ENCODE assay signal across 8 mouse cellular contexts in the genomic region with DNA sequence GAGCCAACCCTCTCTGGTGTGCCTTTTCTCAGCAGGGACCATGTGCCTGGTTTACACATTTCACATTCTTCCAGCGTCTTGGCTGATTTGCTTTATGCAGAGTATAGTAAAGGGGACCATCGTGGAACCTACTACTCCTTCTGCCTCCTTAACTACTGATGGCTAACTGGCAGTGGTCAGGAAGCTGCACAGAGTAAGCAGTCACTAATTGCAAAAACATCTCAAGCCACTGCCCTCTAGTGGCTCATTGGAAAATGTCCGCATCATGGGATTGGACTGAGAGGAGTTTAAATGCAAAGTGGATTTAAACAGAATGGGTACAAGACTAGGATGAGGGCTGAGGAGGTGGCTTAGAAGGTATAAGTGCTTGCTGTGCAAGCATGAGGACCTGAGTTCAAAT. TPM values are rescaled to one million over a fixed set of nuclear protein-coding genes. Genes with fewer than 3 reads are reported as not detected.
A peak's percentile ranks its signal among the peaks of the same experiment; 100 is the strongest.
DNase-seq lines count a peak whose midpoint lies in the region; ATAC-seq lines count a peak whose summit lies in the region.

No protein-coding gene starts in this region.

- no peaks in the 10 kb centered on the region for H3K9me3 ChIP-seq in hindbrain, embryonic 10.5 days
- H3K9me3 ChIP-seq in midbrain, embryonic 14.5 days (ENCODE audit: control insufficient read depth, low read length), result no peaks in the 10 kb centered on the region

- H3K4me3 ChIP-seq in hindbrain, embryonic 10.5 days, result no peak overlapping the region
- no peak overlapping the region for H3K4me3 ChIP-seq in midbrain, embryonic 14.5 days (replicated peaks; ENCODE audit: low read depth, low read length)

- H3K27ac ChIP-seq in hindbrain, embryonic 10.5 days, result no peak overlapping the region
- no peak overlapping the region for H3K27ac ChIP-seq in midbrain, embryonic 14.5 days (replicated peaks; ENCODE audit: low read depth, low read length)

- H3K27me3 ChIP-seq in hindbrain, embryonic 10.5 days (ENCODE audit: insufficient read depth, poor library complexity, severe bottlenecking), result no peaks in the 10 kb centered on the region
- no peaks in the 10 kb centered on the region for H3K27me3 ChIP-seq in midbrain, embryonic 14.5 days (ENCODE audit: control insufficient read depth, insufficient read depth, low read length)

- 0 out of 2 replicates have a peak, but pooled peaks have one; percentile 14 for ATAC-seq in midbrain, embryonic 14.5 days (ENCODE audit: low FRiP score, low TSS enrichment)
- ATAC-seq in activated CD4-positive, CD25-positive, alpha-beta regulatory T cell, adult 4 months, result no peak

- no peaks in the 10 kb centered on the region for H3K36me3 ChIP-seq in hindbrain, embryonic 10.5 days
- H3K36me3 ChIP-seq in midbrain, embryonic 14.5 days (ENCODE audit: control insufficient read depth, insufficient read depth, low read length), result no peaks in the 10 kb centered on the region

- H3K9ac ChIP-seq in midbrain, embryonic 14.5 days (replicated peaks; ENCODE audit: low read length), result no peak overlapping the region

- H3K4me1 ChIP-seq in hindbrain, embryonic 10.5 days (replicated peaks), result peaks cover 19% of the 10 kb centered on the region
- no peaks in the 10 kb centered on the region for H3K4me1 ChIP-seq in midbrain, embryonic 14.5 days (ENCODE audit: control insufficient read depth, insufficient read depth, low read length)

- DNase-seq in ovary, postnatal 14 days (ENCODE audit: low spot score), result peak; percentile 38
- DNase-seq in ovary, postnatal 10 days (ENCODE audit: low spot score), result no peak
- peak; percentile 5 for DNase-seq in cerebellum, adult 8-10 months
- DNase-seq in hindbrain, embryonic 10.5 days (ENCODE audit: low spot score), result peak; percentile 44
- peak; percentile 12 for DNase-seq in layer of hippocampus, adult 9-10 months (ENCODE audit: low spot score)
- peak; percentile 75 for DNase-seq in midbrain, embryonic 14.5 days
- no peak for DNase-seq in spleen, postnatal 4 days (ENCODE audit: low spot score in 2 of 2)

- no peak overlapping the region for H3K4me2 ChIP-seq in midbrain, embryonic 14.5 days (ENCODE audit: low read length)

- WGBS in hindbrain, embryonic 10.5 days, result 22% methylated on average over 3 of the region's 3 CpGs
- 23% methylated on average over 3 of the region's 3 CpGs for WGBS in midbrain, embryonic 14.5 days

RNA-seq across cellular contexts. Expression of a gene that starts 14.7 kb away (rescaled TPM):
- polyA plus RNA-seq in hindbrain, embryonic 10.5 days (2016; fragmentation: Nextera tagmentation; extraction: Ambion mirVana), result 0.22 and 0.39 TPM in 2 replicates
- polyA plus RNA-seq in midbrain, embryonic 14.5 days (2014; fragmentation: Nextera tagmentation; extraction: Ambion mirVana), result not detected in 2 replicates
- polyA plus RNA-seq in activated CD4-positive, CD25-positive, alpha-beta regulatory T cell, adult 4 months (2017; shearing (Covaris generic)), result not detected

Comparison
In these comparisons a context has a peak if more than half of its experiments do, and no peak if none do; other contexts are left out.
1. DNase-seq: peak in ovary, postnatal 14 days (single experiment), cerebellum, adult 8-10 months (single experiment), hindbrain, embryonic 10.5 days (single experiment), layer of hippocampus, adult 9-10 months (single experiment) and midbrain, embryonic 14.5 days (single experiment); none in ovary, postnatal 10 days (single experiment) and spleen, postnatal 4 days (0 of 2).